Mouse (Mus musculus): ENCODE measurements around the gene Ttc24.

Gene Ttc24

GRCm38 (mm10) chr3:88022322-88023191 lies 55.5 kb downstream of the Ttc24 start:
- DNase-seq (ENCODE audit: low read depth, low spot score), result peak; percentile 91

Measured in ES-CJ7 (cell line).